Mouse (Mus musculus): ENCODE measurements around the gene P4ha2.

DNA sequence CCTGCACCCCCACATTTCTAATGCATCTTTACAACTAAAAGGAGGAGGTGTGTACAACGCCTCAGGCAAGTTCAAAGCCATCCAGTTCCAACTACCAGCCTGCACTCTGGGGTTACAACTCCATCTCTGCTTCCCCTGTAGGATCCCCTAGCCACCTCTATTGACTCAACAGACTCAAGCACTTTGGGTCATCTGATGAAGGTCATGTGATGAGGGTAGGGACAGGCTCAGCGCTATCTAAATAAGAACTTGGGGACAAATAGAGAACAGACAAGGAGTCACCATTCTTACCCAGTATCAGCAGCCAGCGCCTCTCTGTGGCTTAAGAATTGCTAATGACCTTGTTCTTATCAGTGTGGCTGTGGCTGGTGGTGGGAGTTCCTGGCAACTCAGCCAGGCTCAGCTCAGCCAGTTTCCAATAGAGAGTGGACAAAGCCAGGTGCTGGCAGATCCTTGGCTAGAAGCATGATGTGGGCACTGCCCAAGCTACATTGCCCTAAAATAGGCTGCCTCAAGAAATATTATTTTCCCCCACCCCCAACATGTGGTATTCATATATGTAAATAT, 35.4 kb upstream of the P4ha2 start:
- TF ChIP-seq CTCF (IDR thresholded peaks at IDR 0.05; ENCODE audit: low read depth) = no peak
- TF ChIP-seq EP300 (IDR thresholded peaks at IDR 0.05; ENCODE audit: low read depth) = no peak
